Mouse (Mus musculus) midbrain, postnatal 0 days (tissue): ENCODE measurements around the gene C2cd4a. TPM values are rescaled to one million over a fixed set of nuclear protein-coding genes. Genes with fewer than 3 reads are reported as not detected.

Source experiments
- ATAC-seq: fragments of 200-750 bp; cut with Nextera tagmentation; 2 replicates; pipeline ENCODE4 v1.8.0; 2017; ENCODE audit warnings: moderate number of reproducible peaks, mild to moderate bottlenecking, moderate TSS enrichment, moderate library complexity; ENCODE audit not compliant: low FRiP score
- DNase-seq: peaks from one replicate; pipeline ENCODE4 v3.0.0-alpha.2; 2015; ENCODE audit warnings: low spot score
- H3K27ac ChIP-seq: fragments of 300-500 bp; sonication (generic); 2 replicates; pipeline ENCODE4 v1.5.1; 2014; ENCODE audit warnings: low read depth, mild to moderate bottlenecking, low read length, mixed read lengths
- H3K27me3 ChIP-seq: fragments of 300-500 bp; sonication (generic); 2 replicates; pipeline ENCODE4 v1.6.1; 2014; ENCODE audit warnings: low read length, control low read depth, mixed read lengths; ENCODE audit not compliant: insufficient read depth
- H3K36me3 ChIP-seq: fragments of 300-500 bp; sonication (generic); 2 replicates; pipeline ENCODE4 v1.6.1; 2014; ENCODE audit warnings: low read length, control low read depth, mixed read lengths; ENCODE audit not compliant: insufficient read depth
- H3K4me1 ChIP-seq: fragments of 300-500 bp; sonication (generic); 2 replicates; pipeline ENCODE4 v1.6.1; 2014; ENCODE audit warnings: mild to moderate bottlenecking, control low read depth, antibody characterized with exemption, low read length, mixed read lengths; ENCODE audit not compliant: insufficient read depth
- H3K4me2 ChIP-seq: fragments of 300-500 bp; sonication (generic); 2 replicates; pipeline ENCODE4 v1.6.1; 2014; ENCODE audit warnings: low read depth, mild to moderate bottlenecking, low read length, mixed read lengths; ENCODE audit not compliant: poor library complexity, severe bottlenecking
- H3K4me3 ChIP-seq: fragments of 300-500 bp; sonication (generic); 2 replicates; pipeline ENCODE4 v1.5.1; 2014; ENCODE audit warnings: low read depth, mild to moderate bottlenecking, low read length, moderate library complexity
- H3K9ac ChIP-seq: fragments of 300-500 bp; sonication (generic); replicated peaks from 2 replicates; pipeline ENCODE4 v1.6.1; 2014; ENCODE audit warnings: mild to moderate bottlenecking, low read length, moderate library complexity, mixed read lengths; ENCODE audit not compliant: poor library complexity, severe bottlenecking
- H3K9me3 ChIP-seq: fragments of 300-500 bp; sonication (generic); 2 replicates; pipeline ENCODE4 v1.6.1; 2016; ENCODE audit warnings: low read length, control low read depth
- CTCF ChIP-seq: IDR thresholded peaks from 2 replicates; pipeline ENCODE4 v1.5.1; 2016; ENCODE audit warnings: antibody characterized with exemption, mild to moderate bottlenecking
- WGBS: fragments of 180-500 bp; shearing (Covaris S2); extraction: QIAGEN DNeasy Blood & Tissue Kit; methylation state at CpG from one replicate; pipeline ENCODE4 v1.1.7; 2014; 5-methylcytosine and 5-hydroxymethylcytosine counted together
- polyA plus RNA-seq: library from polyadenylated mRNA; unstranded; fragments of >200 nt; fragmentation: Nextera tagmentation; extraction: Ambion mirVana; gene quantifications from 2 replicates; pipeline ENCODE4 v1.2.1, GENCODE M21; 2015
- total RNA-seq: library from RNA; depleted of rRNA; stranded (reverse); fragments of >200 nt; gene quantifications from 2 replicates; pipeline ENCODE4 v1.2.3, GENCODE M21; 2014

The C2cd4a gene
- total and polyA plus RNA-seq, 2 experiments from 2014 or later = 0.68 to 0.71 TPM

DNA sequence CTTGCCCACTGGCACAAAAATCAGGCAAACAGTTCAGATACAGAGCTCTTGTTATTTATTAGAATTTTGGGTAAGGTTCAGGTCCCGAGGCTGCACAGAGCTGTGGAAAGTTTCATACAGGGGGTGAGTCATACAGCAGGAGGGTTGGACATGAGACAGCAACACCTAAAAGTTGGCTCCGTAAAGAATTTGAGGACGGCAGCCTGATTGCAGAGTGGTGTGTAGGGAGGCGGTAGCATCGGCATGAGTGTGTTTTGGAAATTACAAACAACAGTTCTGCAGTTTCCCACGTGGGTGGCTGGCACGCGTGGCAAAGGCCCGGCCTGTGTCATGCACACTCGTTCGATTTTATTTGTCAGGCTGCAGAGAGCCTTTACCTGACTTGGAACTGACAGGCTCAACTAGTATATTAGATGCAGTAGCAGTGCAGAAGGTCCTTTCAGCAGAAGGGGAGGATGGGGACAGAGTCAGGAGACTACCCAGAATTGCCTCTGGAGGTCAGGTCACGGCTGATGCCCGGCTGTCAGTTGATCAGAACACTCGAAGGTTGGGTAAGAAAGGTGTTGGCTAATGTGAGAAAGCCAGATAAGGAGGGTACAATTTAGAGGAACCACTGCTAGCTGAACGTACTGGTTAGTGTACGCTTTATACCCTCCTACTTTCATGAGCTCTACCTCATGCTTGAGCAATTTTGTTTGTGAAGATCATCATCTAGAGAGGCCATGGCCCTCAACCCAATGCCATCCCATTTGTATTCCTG, 37.7 kb upstream of the C2cd4a start:
- Histone ChIP-seq H3K27me3 (no peaks in the 10 kb centered on the region), H3K9ac (no peak overlapping the region), H3K36me3 (no peaks in the 10 kb centered on the region), H3K27ac (no peak overlapping the region), H3K4me3 (no peak overlapping the region), H3K4me1 (no peaks in the 10 kb centered on the region), H3K4me2 (no peak overlapping the region), H3K9me3 (no peaks in the 10 kb centered on the region)
- TF ChIP-seq CTCF = no peak
- 94% methylated on average over 16 of the region's 16 CpGs for WGBS
- DNase-seq = no peak
- no peak for ATAC-seq

DNA sequence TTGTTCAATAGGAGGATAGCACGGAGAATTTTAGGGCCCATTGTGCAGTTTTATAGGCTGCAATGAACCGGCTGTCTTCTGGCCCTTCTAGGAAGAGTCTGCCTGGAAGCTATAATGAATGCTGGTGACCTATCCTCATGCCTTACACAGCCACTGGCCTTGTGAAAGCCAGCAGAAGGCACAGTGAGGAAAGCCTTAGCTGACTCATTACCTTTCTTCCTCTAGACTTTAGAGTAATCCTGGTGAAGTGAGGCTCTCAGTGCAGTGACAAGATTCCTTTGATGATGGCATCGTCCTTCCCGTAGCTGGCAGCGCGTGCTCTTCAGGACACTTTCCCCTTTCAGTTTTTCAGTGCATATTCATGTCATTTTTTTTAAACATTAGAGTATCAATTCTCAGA, 35.3 kb upstream of the C2cd4a start:
- WGBS = 79% methylated on average over 6 of the region's 6 CpGs
- Histone ChIP-seq H3K9me3 (no peaks in the 10 kb centered on the region), H3K4me3 (no peak overlapping the region), H3K36me3 (no peaks in the 10 kb centered on the region), H3K27me3 (no peaks in the 10 kb centered on the region), H3K27ac (no peak overlapping the region), H3K4me1 (no peaks in the 10 kb centered on the region), H3K4me2 (no peak overlapping the region), H3K9ac (no peak overlapping the region)
- TF ChIP-seq CTCF = no peak
- ATAC-seq (no peak), DNase-seq (no peak)

DNA sequence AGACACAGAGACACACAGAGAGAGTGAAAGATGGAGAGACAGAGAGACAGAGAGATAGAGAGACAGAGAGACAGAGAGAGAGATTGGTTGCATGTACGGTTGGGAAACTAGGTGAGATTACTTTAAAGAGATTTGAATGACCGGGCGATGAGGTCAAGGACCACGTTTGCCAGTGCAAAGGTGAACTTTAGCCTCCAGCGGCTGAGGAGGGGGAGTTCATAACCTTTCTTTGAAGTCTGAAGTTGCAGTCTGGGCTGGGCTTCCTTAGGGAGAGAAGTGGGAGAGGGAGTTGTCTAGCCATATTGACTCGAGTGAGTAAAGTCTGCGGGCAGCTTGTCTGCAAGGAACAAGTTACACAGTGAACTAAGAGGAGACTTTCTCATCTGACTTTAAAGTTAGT, 33.3 kb upstream of the C2cd4a start:
- no peaks in the 10 kb centered on the region for H3K36me3 ChIP-seq
- 76% methylated on average over 7 of the region's 7 CpGs for WGBS
- no peak overlapping the region for H3K27ac ChIP-seq
- no peaks in the 10 kb centered on the region for H3K27me3 ChIP-seq
- DNase-seq = no peak
- no peak for TF ChIP-seq CTCF
- ATAC-seq = no peak
- no peaks in the 10 kb centered on the region for H3K9me3 ChIP-seq
- H3K4me3 ChIP-seq = no peak overlapping the region
- no peaks in the 10 kb centered on the region for H3K4me1 ChIP-seq
- H3K4me2 ChIP-seq = no peak overlapping the region
- no peak overlapping the region for H3K9ac ChIP-seq

DNA sequence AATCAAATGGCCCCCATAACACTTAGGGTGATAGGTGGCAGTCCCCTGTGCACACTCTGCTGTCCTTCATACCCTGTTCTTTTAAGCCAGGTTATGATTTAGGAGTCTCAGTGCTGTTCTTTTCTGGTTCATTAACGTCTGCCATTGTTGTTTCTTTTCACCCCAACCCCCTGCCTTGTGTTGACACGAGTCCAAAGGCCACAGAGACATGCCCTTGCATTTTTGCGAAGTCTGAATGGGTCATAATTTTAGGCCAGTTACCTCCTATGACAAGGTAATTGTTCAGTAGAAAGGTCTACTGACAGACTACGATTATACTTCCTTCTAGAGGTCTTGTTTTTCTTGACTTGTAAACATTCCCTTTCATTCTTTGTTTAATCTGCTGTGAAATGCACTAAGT, 31.9 kb upstream of the C2cd4a start:
- Histone ChIP-seq H3K27ac (no peak overlapping the region), H3K9ac (no peak overlapping the region), H3K4me1 (no peaks in the 10 kb centered on the region), H3K36me3 (no peaks in the 10 kb centered on the region), H3K4me2 (no peak overlapping the region), H3K4me3 (no peak overlapping the region), H3K27me3 (no peaks in the 10 kb centered on the region), H3K9me3 (no peaks in the 10 kb centered on the region)
- TF ChIP-seq CTCF = no peak
- no peak for DNase-seq
- 51% methylated on average over 4 of the region's 4 CpGs for WGBS
- ATAC-seq = no peak

DNA sequence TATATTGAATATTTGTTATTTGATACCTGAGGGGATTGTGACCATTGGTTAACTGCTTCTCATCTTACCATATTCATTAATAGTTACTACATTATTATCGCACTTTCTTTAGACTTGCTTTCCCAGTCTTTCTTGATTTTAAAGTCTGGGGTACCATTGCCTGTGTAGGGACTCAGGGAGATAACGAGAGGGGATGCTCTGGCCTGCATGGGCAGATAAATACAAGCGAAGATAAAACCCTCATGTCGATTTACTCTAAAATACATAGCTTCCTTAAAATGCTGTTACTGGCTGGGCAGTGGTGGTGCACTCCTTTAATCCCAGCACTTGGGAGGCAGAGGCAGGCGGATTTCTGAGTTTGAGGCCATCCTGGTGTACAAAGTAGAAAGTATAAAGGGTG, 31.2 kb upstream of the C2cd4a start:
- Histone ChIP-seq H3K4me1 (no peaks in the 10 kb centered on the region), H3K4me3 (no peak overlapping the region), H3K9ac (no peak overlapping the region), H3K4me2 (no peak overlapping the region), H3K9me3 (no peaks in the 10 kb centered on the region), H3K36me3 (0 out of 2 replicates have a peak, but pooled peaks cover under 1% of the 10 kb centered on the region), H3K27me3 (no peaks in the 10 kb centered on the region), H3K27ac (no peak overlapping the region)
- 94% methylated on average over 5 of the region's 5 CpGs for WGBS
- no peak for TF ChIP-seq CTCF
- ATAC-seq = no peak
- DNase-seq = no peak

DNA sequence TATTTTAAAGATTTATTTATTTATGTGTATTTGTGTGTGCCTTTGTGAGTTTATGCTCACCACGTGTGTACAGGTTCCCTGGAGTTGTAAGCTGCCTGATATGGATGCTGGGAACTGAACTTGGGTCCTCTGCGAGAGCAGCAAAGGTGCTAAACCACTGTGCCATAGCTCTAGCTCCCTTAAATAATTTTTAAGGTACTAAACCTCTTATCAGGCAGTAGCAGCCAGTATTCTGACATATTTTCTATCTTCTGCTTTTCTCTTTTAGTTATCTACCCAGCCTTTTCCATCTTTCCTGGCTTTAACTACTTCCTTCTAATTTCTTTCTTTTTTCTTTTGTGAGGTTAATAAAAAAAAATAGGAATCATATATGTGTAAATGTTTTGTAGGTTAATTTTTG, 28.1 kb upstream of the C2cd4a start:
- TF ChIP-seq CTCF = no peak
- H3K4me3 ChIP-seq = no peak overlapping the region

More for the DNA sequence above, 28.1 kb upstream of the C2cd4a start:
- 85% methylated on average over 2 of the region's 2 CpGs for WGBS
- H3K4me1 ChIP-seq = no peaks in the 10 kb centered on the region
- H3K27ac ChIP-seq = no peak overlapping the region
- H3K4me2 ChIP-seq = no peak overlapping the region
- H3K9me3 ChIP-seq = no peaks in the 10 kb centered on the region
- H3K9ac ChIP-seq = no peak overlapping the region
- ATAC-seq (no peak), DNase-seq (no peak)
- H3K27me3 ChIP-seq = no peaks in the 10 kb centered on the region
- peaks cover 6% of the 10 kb centered on the region; the same call in 1 of the 2 replicates for H3K36me3 ChIP-seq
